Mouse (Mus musculus) erythroid progenitor cell, adult 5-6 weeks (primary cell): ENCODE measurements around the gene Vmn2r36. TPM values are rescaled to one million over a fixed set of nuclear protein-coding genes. Genes with fewer than 3 reads are reported as not detected.
"Not testable (repeated sequence)": the region's sequence is repeated elsewhere in the genome, so short reads cannot be mapped to it uniquely, and the experiment has no call there.

Experiments used
- ATAC-seq: replicated peaks from 2 replicates; pipeline ENCODE4 v1.8.0; 2016; ENCODE audit warnings: moderate number of reproducible peaks, mild to moderate bottlenecking, moderate TSS enrichment, inconsistent platforms; ENCODE audit not compliant: poor library complexity, low FRiP score, severe bottlenecking
- total RNA-seq, 2 experiments: library from RNA; stranded (forward) in 1 of 2; stranded (reverse) in 1 of 2; fragments of 150-400 nt in 1 of 2; fragments of 186-747, 209-891 nt in 1 of 2; gene quantifications; 2 replicates each; pipeline versions ENCODE4 v1.2.3 to v1.2.4; 2015 to 2017; ENCODE audit warnings: low replicate concordance in 2 of 2

The Vmn2r36 gene
- total RNA-seq (2015; ENCODE audit: low replicate concordance) (not detected in 2 replicates), total RNA-seq (2017; ENCODE audit: low replicate concordance) (not detected in 2 replicates)

- not testable (repeated sequence) for ATAC-seq
These were observed at the start of gene Vmn2r36 for GRCm38 (mm10) chr7:7902395-7902794. Vmn2r36 (minus strand) TSS chr7:7902495.

Other genes with a start within 250 kb of the Vmn2r36 start
- gene Vmn2r34, start 213.0 kb downstream of the Vmn2r36 start, total RNA-seq (2015; ENCODE audit: low replicate concordance) = not detected in 2 replicates
- gene Vmn2r34, start 213.0 kb downstream of the Vmn2r36 start, total RNA-seq (2017; ENCODE audit: low replicate concordance) = not detected in 2 replicates
- gene Vmn2r35, start 82.6 kb downstream of the Vmn2r36 start, total RNA-seq (2015; ENCODE audit: low replicate concordance) = not detected in 2 replicates
- gene Vmn2r35, start 82.6 kb downstream of the Vmn2r36 start, total RNA-seq (2017; ENCODE audit: low replicate concordance) = not detected in 2 replicates